Mouse (Mus musculus) right cerebral cortex, postnatal 10 days (tissue): ENCODE data around the gene Rpl27.
"Not testable (repeated sequence)": the region's sequence is repeated elsewhere in the genome, so short reads cannot be mapped to it uniquely, and the experiment has no call there.

ENCODE experiments used
- DNase-seq, 2 experiments: peaks; one replicate each; pipeline ENCODE4 v3.0.0; 2021; ENCODE audit warnings: low spot score in 2 of 2

The Rpl27 gene

DNA sequence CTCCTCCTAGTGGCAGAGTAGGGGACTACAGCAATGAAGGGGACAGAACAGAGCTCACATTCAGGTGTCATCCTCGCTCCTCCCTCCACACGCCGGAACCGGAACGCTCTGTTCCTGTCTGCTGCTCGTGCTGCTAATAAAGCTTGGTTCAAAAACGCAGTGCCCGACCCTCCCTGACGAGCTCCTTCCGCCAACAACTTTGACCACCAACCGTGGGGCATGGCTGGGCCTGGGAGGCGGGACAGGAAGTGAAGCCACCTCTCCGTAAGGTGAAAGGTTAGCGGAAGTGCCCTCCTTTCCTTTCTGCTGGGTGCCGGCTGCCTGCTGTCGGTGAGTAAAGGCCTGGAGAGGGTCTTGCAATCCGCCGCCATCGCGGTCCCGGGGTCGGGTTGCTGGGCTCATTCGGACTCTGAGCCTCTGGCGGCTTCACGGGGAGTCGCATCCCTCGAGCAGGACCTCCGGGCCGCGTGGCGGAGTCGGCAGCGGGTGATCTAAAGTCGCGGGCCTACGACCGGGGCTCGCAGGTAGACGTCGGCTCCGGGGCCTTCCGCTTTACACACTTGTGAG lies at the start of gene Rpl27:
Gene Rpl27 (plus strand): TSS at position 172 of the 567 bp plus-strand sequence.
- DNase-seq = peak; percentile 99

GRCm38 (mm10) chr11:101395110-101395509 lies 47.0 kb upstream of the Rpl27 start:
- peak; percentile 83 to 87 for DNase-seq

- DNase-seq = no peak
Observed at GRCm38 (mm10) chr11:101415306-101415705, 26.8 kb upstream of the Rpl27 start.

DNA sequence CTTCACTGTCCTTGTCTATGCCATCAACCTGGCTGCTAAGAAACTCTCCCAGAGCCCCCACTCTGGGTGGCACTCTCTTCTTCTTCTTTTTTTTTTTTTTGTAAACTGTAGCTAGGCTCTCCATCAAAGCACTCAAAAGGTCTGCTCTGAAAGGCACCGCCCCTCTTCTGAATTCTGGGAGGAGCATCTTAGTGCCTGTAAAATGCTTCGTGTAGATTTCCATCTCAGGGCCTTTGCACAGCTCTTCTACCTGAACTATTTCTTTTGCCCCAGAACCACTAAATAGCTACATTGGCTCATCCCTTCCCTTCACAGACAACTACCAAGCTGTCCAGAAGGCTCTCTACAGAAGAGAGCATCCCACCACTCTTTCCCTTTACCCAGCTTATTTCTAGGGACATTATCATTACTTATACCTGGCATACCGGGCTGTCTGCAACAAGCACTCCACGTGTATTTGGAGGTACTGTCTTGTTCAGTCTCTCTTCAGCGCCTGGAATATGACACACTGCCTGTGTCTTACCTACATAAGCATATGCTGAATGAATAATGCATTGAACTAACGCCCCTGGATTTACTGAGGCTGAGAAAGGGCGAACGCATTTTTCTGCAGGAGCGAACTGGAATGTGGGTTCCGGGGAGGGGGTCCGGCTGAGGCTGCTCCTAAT lies 25.5 kb upstream of the Rpl27 start:
- no peak for DNase-seq

DNA sequence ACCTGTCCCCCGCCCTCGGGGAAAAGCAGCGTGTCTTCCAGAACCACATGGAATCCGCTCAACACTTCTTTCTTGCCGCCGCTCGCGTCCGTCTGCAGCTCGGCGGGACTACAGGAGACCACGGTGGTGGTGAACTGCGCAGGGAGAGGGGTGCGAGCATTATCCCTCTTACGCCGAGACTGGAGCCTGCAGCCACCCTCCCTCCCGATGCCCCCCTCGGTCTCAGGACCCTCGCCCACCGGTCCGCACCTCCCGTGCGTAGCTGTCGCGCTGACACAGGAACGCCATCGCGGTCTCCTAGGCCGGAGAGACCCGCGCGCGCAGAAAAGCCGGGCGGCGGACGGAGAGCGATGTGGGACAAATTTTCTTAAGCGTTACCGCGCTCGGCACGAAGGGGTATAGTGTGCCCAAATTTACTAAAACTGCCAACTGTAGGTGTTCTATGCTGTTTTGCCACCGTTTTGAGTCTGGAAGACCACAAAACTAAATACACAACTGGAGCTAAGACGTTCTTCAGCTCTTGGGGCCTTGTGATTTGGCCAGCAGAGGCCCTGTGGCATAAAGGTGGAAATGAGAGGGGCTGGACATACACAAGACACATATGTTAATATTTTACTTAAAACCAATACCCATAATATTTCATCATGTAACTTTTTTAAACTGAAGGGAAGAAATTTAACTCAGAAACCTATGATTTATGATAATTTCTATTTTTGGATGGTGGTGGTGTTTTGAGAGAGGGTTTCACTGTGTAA lies 24.8 kb upstream of the Rpl27 start, which contains the start of gene Aarsd1:
Gene Aarsd1 (minus strand): TSS at position 515 of the 755 bp plus-strand sequence.
- DNase-seq = peak; percentile 92 to 95

GRCm38 (mm10) chr11:101418991-101419390 lies 23.1 kb upstream of the Rpl27 start:
- DNase-seq = peak; percentile 58 to 68

DNA sequence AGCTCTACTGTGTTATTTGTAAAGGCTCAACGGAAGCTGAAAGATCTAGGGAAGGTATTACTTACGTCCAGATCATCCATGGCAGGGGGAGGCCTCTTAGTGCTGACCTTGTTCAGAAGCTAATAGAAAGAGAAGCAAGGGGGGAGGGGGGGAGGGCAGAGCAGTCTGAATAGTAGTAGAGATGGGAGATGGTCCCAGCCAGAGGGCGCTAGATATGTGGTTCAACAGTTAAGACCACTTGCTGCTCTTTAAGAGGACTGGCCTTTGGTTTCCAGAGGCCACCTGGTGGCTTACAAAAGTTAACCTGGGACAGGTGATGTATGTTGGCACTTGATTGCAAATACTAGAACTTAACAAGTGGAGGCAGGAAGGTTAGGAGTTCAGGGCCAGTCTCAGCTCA lies 22.5 kb upstream of the Rpl27 start:
- DNase-seq = peak in 1 of 2 experiments; percentile 36

GRCm38 (mm10) chr11:101420148-101420547 lies 21.9 kb upstream of the Rpl27 start:
- DNase-seq = no peak

DNA sequence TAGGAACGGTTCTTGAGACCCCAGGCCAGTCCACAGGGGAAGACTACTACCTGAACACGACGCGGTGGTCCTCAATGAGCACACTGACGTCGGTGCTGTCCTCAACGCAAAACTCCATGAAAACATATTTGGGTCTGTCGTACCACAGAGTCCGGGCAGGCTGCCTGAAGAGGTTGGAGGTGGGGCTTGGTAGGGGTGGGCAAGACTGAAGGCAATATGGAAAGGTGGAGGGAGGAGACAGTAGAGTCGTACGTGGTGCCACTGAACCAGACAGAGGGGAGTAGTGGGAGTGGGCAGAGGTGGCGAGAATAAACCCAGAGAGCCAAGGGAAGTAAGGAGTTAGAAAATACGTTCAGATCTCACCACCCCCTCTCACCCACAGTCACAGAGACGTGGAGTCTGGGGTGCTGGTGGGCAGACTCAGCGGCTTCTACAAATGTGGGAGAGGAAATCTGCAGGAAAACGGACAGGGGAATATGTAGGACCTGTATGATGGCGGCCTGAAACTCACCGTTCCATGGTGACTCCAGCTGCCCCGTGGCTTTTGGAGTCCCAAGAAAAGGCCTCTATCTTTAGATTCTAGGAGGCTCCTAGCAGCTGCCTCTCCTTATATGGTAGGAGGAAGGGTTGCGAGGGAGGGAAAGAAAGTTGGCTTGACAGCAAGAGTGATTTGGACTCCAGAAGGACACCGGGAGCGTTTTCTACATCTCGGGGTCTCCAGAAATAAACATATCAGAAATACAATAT lies 17.8 kb upstream of the Rpl27 start, which contains the start of gene Gm27029:
Gene Gm27029 (minus strand): TSS at position 692 of the 747 bp plus-strand sequence.
- peak in 1 of 2 experiments; percentile 57 for DNase-seq

DNA sequence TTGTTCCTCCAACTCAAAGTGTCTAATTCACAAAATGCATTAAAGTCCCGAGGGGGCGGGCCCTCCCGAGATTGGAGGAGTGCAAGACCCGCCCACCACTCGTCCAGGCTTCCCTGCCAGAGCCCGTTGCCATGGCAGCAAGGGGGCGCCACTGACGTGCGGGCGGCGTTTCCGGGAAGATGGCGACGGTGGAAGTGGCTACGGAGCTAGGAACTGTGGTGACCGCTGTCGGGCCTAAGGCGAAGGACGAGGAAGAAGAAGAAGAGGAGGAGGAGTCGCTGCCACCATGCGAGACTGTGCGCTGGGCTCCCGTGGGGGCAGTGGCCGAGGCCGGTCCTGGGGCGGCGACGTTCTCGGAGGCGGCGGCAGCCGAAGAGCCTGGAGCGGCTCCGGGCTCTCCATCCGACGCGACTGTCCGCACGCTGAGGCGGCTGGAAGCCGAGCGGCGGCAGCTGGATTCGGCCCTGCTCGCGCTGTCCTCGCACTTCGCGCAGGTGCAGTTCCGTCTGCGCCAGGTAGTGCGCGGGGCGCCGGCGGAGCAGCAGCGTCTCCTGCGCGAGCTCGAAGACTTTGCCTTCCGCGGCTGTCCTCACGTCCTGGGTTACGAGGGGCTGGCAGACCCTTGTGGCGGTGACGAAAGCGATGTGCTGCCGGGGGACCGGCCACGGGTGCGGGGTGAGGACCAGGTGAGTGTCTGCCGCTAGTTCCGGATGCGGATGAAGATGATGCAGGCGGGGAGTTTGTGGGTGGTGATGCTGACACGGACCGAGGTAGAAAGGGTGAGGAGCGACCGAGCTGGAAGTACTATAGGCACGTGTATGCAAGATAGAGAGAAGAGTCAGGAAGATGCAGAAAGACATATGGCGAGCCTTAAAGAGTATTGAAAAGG lies 16.9 kb upstream of the Rpl27 start, which contains the start of the genes Rundc1 and Ptges3l:
Gene Rundc1 (plus strand): TSS at position 161 of the 889 bp plus-strand sequence.
Gene Ptges3l (minus strand): TSS at position 409 of the 889 bp plus-strand sequence.
- DNase-seq = peak; percentile 98 to 99

DNA sequence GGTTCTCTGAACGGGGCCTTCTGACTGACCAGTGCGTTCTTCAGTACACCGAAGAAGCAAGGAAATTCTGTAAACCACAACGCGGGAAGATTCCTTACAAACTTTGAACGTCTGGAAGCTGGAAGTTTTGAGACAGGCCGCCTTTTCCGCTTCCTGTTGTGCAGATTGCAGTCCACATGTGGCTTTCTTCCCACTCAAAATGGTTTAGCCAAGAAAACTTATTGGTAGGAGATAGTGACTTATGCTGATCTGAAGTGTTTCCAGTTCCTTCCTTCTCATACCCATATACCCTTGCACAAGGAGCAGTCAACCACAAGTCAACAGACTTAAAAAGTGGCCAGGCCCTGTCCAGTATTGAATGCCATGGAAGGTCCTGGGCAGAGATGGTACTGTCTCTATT lies 15.9 kb upstream of the Rpl27 start:
- DNase-seq = peak in 1 of 2 experiments; percentile 21

GRCm38 (mm10) chr11:101431327-101431726 lies 10.8 kb upstream of the Rpl27 start:
- no peak for DNase-seq

DNA sequence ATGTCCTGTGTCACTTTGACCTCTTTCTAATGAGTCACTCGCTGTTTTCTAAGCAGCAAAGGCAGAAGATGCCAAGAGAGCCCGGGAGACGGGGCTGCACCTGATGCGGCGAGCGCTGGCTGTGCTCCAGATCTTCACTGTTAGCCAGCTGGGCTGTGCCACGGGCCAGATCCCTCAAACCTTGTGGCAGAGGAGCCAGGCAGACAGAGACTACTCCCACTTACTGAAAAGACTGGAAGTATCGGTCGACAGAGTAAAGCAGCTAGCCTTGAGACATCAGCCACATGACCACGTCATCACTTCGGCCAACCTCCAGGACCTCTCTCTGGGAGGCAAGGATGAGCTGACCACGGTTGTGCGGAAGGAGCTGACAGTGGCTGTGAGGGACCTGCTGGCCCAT lies 8.7 kb upstream of the Rpl27 start:
- DNase-seq = no peak

DNA sequence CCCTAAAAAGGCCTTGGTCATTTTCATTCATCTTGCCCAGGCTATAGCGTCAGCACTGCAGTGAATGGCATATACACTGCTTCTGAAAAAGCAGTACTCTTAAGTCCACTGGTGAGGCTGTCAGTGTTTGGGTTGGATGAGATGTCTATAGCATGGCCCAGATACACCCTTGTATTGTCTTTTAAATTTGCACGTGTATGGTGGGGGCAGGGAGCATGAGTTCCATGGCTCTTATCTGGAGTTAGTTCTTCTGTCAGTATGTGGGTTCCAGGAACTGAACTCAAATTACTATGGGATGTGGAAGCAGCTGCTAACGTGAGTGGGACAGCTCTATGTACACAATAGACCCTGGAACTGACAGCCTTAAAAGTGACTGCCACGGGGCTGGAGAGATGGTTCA lies 6.3 kb upstream of the Rpl27 start:
- DNase-seq = no peak

DNA sequence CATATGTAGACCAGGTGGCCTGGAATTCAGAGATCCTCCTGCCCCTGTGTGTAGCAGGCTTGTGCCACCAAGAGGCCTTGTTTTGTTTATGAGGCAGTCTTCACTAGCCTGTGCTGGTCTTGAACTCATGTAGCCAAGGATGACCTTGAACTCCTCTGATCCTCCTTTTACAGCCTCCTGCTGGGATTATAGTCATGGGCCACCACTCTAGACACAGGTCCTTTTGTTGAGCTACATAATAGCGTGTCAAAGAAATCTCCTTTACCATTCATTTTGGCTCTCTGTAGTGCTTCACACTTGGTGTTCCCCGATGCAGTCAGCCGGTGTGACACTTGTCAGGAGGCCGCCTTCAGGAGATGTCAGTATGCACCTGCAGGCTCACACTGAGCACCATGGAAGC lies 5.2 kb upstream of the Rpl27 start:
- DNase-seq = no peak

- DNase-seq = not testable (repeated sequence)
Observed at GRCm38 (mm10) chr11:101438006-101438405, 4.1 kb upstream of the Rpl27 start.

DNA sequence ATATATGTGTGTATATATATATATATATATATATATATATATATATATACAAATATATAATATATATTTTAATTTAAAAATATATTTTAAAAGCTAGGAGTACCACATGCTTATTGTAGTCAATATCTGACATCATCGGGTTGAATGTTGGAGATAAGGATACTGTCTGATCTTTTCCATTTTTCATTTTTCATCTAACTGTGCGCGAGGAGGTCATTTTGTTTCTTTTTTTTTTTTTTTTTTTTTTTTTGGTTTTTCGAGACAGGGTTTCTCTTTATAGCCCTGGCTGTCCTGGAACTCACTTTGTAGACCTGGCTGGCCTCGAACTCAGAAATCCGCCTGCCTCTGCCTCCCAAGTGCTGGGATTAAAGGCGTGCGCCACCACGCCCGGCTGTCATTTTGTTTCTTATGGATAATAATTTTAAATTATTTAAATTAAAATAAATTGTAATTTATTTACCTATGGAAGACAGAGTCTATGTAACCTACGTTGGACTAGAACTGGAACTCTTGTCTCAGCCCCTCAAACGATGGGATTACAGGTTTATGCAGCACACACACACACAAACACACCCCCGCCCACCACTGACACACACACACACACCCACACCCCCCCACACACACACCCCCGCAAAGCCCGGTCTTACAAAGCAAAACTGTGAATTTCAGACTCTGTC lies 510 bp upstream of the Rpl27 start:
- DNase-seq = not testable (repeated sequence)

GRCm38 (mm10) chr11:101442760-101443159 lies 662 bp downstream of the Rpl27 start:
- DNase-seq = no peak

GRCm38 (mm10) chr11:101446319-101446718 lies 4.2 kb downstream of the Rpl27 start:
- DNase-seq = no peak

- not testable (repeated sequence) for DNase-seq
Observed at GRCm38 (mm10) chr11:101446860-101447259, 4.8 kb downstream of the Rpl27 start.
